Mouse (Mus musculus) gastrocnemius, adult 18-20 months (tissue): ENCODE data around the gene Ly75. TPM values are rescaled to one million over a fixed set of nuclear protein-coding genes. Genes with fewer than 3 reads are reported as not detected.

Experiments used
- total RNA-seq, 2 experiments: library from RNA; stranded (reverse); gene quantifications; 2 replicates each; pipeline ENCODE4 v1.2.3; 2021

The Ly75 gene
- total RNA-seq, 2 experiments from 2014 or later = 0.09 to 0.14 TPM

Other genes starting within 250 kb of the Ly75 start
- gene Baz2b, start 173.5 kb downstream of the Ly75 start, total RNA-seq = 10 to 100 TPM; 29.5 to 35.1 TPM
- 10 to 100 TPM; 23.2 to 26.8 TPM for gene March7, start 173.4 kb downstream of the Ly75 start, total RNA-seq
- 10 to 100 TPM in 1 of 2 experiments, 1 to 10 TPM in 1; 7.6 to 10.1 TPM for gene Cd302, start 98.8 kb downstream of the Ly75 start, total RNA-seq
- under 1 TPM; 0.74 to 0.96 TPM for gene Pla2r1, start 170.0 kb upstream of the Ly75 start, total RNA-seq